Mouse (Mus musculus) heart, postnatal 0 days (tissue): ENCODE measurements around the gene Atl2. TPM values are rescaled to one million over a fixed set of nuclear protein-coding genes. Genes with fewer than 3 reads are reported as not detected.

Source experiments
- ATAC-seq: fragments of 200-750 bp; cut with Nextera tagmentation; 2 replicates; pipeline ENCODE4 v1.8.0; 2017; ENCODE audit warnings: low read depth, moderate number of reproducible peaks, moderate library complexity; ENCODE audit not compliant: insufficient read depth
- DNase-seq: peaks from one replicate; pipeline ENCODE4 v3.0.0-alpha.2; 2016; ENCODE audit warnings: low spot score
- H3K27ac ChIP-seq: fragments of 300-500 bp; sonication (generic); 2 replicates; pipeline ENCODE4 v1.5.1; 2014; ENCODE audit warnings: low read depth, mild to moderate bottlenecking
- H3K27me3 ChIP-seq: fragments of 300-500 bp; sonication (generic); 2 replicates; pipeline ENCODE4 v1.6.1; 2014; ENCODE audit warnings: low read length, mixed read lengths; ENCODE audit not compliant: control insufficient read depth, insufficient read depth
- H3K36me3 ChIP-seq: fragments of 300-500 bp; sonication (generic); replicated peaks from 2 replicates; pipeline ENCODE4 v1.6.1; 2014; ENCODE audit warnings: low read length, mixed read lengths; ENCODE audit not compliant: control insufficient read depth, insufficient read depth
- H3K4me1 ChIP-seq: fragments of 300-500 bp; sonication (generic); 2 replicates; pipeline ENCODE4 v1.6.1; 2014; ENCODE audit warnings: antibody characterized with exemption; ENCODE audit not compliant: control insufficient read depth, insufficient read depth
- H3K4me2 ChIP-seq: fragments of 300-500 bp; sonication (generic); 2 replicates; pipeline ENCODE4 v1.6.1; 2014; ENCODE audit warnings: low read depth, mild to moderate bottlenecking, low read length, moderate library complexity
- H3K4me3 ChIP-seq: fragments of 300-500 bp; sonication (generic); 2 replicates; pipeline ENCODE4 v1.5.1; 2014; ENCODE audit warnings: low read depth, low read length
- H3K9ac ChIP-seq: fragments of 300-500 bp; sonication (generic); replicated peaks from 2 replicates; pipeline ENCODE4 v1.6.1; 2014; ENCODE audit warnings: low read depth, low read length, mixed read lengths
- H3K9me3 ChIP-seq: fragments of 300-500 bp; sonication (generic); replicated peaks from 2 replicates; pipeline ENCODE4 v1.6.1; 2016; ENCODE audit warnings: low read length; ENCODE audit not compliant: control insufficient read depth
- CTCF ChIP-seq: IDR thresholded peaks from 2 replicates; pipeline ENCODE4 v1.5.1; 2016; ENCODE audit warnings: antibody characterized with exemption, control low read depth, low read depth
- EP300 ChIP-seq: IDR thresholded peaks from 2 replicates; pipeline ENCODE4 v1.6.1; 2016; ENCODE audit warnings: antibody characterized with exemption, low read depth
- WGBS: fragments of 180-500 bp; shearing (Covaris S2); extraction: QIAGEN DNeasy Blood & Tissue Kit; methylation state at CpG from one replicate; pipeline ENCODE4 v1.1.7; 2014; 5-methylcytosine and 5-hydroxymethylcytosine counted together
- polyA plus RNA-seq: library from polyadenylated mRNA; unstranded; fragments of >200 nt; fragmentation: Nextera tagmentation; extraction: Ambion mirVana; gene quantifications from 2 replicates; pipeline ENCODE4 v1.2.1, GENCODE M21; 2015
- total RNA-seq: library from RNA; depleted of rRNA; stranded (reverse); fragments of >200 nt; gene quantifications from 2 replicates; pipeline ENCODE4 v1.2.3, GENCODE M21; 2014; ENCODE audit warnings: low replicate concordance

Gene Atl2
- total and polyA plus RNA-seq, 2 experiments from 2014 or later = 11.3 to 20.2 TPM

DNA sequence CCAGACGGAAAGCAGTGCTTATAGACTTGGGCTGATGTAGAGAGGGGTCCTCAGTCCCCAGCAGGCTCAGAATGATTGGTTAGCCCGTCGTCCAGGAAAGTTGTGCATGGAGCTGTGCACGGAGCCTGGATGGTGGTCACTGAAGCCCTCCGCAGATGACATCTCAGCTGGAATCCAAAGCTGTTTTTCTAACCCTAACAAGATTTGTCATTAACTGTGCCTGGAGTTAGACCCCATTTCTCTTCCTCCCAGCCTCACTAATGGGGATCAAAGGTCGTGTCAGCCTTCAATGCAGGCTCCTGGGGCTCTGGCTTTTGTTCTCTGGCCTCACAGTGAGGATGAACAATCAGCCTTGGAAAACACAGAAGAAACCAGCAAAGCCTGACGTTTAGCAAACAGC is 77.9 kb downstream of the Atl2 start:
- no peaks in the 10 kb centered on the region for H3K36me3 ChIP-seq
- no peaks in the 10 kb centered on the region for H3K27me3 ChIP-seq
- ATAC-seq (no peak), DNase-seq (no peak)
- WGBS = 37% methylated on average over 7 of the region's 7 CpGs
- TF ChIP-seq CTCF (no peak), EP300 (no peak)
- H3K4me2 ChIP-seq = no peak overlapping the region
- no peaks in the 10 kb centered on the region for H3K9me3 ChIP-seq
- no peaks in the 10 kb centered on the region for H3K4me1 ChIP-seq
- no peak overlapping the region for H3K27ac ChIP-seq
- H3K9ac ChIP-seq = no peak overlapping the region
- no peak overlapping the region for H3K4me3 ChIP-seq

DNA sequence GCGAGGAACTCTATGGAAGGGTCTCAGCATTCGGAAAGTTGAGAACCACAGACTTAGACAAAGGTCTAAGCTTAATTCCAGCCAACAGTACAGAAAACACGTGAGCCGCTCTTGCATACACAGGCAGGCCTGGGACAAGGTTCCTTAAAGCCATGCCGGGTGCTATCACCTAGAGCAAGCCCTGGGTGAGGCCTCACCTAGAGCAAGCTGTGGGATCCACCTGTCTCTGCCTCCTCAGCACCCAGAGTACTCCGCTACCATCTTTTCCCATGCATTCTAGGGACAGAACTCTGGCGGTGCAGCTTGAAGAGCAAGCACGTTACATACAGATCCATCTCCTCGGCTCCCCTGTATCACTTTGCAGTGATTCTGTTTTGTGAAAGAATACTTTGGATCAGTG is 78.4 kb downstream of the Atl2 start:
- H3K27me3 ChIP-seq = no peaks in the 10 kb centered on the region
- H3K9me3 ChIP-seq = no peaks in the 10 kb centered on the region
- H3K9ac ChIP-seq = no peak overlapping the region
- H3K4me3 ChIP-seq = no peak overlapping the region
- H3K27ac ChIP-seq = no peak overlapping the region
- ATAC-seq (no peak), DNase-seq (no peak)
- no peaks in the 10 kb centered on the region for H3K36me3 ChIP-seq
- 77% methylated on average over 9 of the region's 9 CpGs for WGBS
- TF ChIP-seq CTCF = no peak
- TF ChIP-seq EP300 = no peak
- no peak overlapping the region for H3K4me2 ChIP-seq
- no peaks in the 10 kb centered on the region for H3K4me1 ChIP-seq

DNA sequence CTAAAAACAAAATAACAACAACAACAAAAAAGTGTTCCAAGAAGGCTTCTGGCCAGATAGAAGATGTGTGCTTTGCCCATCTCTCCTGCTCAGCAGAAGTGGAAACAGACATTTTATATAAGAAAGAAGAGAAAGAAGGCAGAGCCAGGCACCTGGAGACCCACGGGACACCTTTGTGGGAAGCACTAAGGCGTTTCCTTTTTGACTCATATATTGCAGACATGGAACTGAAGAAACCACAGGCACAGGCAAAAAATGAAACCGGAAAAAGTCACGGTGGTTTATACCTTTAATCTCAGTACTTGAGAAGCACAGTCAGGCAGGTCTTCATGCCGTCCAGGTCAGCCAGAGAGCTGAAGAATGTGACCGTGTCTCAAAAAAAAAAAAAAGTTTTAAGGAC is 79.0 kb downstream of the Atl2 start:
- no peak overlapping the region for H3K27ac ChIP-seq
- 78% methylated on average over 6 of the region's 6 CpGs for WGBS
- H3K36me3 ChIP-seq = no peaks in the 10 kb centered on the region
- H3K27me3 ChIP-seq = no peaks in the 10 kb centered on the region
- H3K4me3 ChIP-seq = no peak overlapping the region
- ATAC-seq (no peak), DNase-seq (no peak)
- no peak overlapping the region for H3K9ac ChIP-seq
- TF ChIP-seq CTCF (no peak), EP300 (no peak)
- H3K9me3 ChIP-seq = no peaks in the 10 kb centered on the region
- no peak overlapping the region for H3K4me2 ChIP-seq
- no peaks in the 10 kb centered on the region for H3K4me1 ChIP-seq

DNA sequence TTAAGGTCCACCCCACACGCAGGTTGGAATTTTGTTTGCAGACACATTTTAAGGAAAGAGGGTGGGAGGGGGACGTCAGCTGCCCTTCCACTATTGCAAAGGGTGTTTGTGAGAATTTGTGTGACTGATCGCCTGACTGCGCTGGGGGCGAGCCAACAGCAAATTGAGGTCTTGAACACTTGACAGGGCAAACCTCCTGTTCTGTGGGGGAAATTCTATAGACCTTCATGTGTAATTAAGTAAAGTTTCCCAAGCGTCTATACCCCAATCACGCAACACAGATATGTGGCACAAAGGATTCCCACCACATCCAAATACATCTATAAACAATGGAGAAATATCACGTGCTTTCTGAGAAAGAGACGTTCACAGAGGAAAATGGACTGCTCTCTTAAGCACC is 85.5 kb downstream of the Atl2 start:
- TF ChIP-seq CTCF (no peak), EP300 (no peak)
- no peaks in the 10 kb centered on the region for H3K27me3 ChIP-seq
- H3K4me1 ChIP-seq = no peaks in the 10 kb centered on the region
- no peaks in the 10 kb centered on the region for H3K36me3 ChIP-seq
- H3K9ac ChIP-seq = no peak overlapping the region
- no peak overlapping the region for H3K4me3 ChIP-seq
- H3K4me2 ChIP-seq = no peak overlapping the region
- WGBS = 80% methylated on average over 9 of the region's 9 CpGs
- no peaks in the 10 kb centered on the region for H3K9me3 ChIP-seq
- no peak for DNase-seq
- no peak overlapping the region for H3K27ac ChIP-seq
- ATAC-seq = no peak

DNA sequence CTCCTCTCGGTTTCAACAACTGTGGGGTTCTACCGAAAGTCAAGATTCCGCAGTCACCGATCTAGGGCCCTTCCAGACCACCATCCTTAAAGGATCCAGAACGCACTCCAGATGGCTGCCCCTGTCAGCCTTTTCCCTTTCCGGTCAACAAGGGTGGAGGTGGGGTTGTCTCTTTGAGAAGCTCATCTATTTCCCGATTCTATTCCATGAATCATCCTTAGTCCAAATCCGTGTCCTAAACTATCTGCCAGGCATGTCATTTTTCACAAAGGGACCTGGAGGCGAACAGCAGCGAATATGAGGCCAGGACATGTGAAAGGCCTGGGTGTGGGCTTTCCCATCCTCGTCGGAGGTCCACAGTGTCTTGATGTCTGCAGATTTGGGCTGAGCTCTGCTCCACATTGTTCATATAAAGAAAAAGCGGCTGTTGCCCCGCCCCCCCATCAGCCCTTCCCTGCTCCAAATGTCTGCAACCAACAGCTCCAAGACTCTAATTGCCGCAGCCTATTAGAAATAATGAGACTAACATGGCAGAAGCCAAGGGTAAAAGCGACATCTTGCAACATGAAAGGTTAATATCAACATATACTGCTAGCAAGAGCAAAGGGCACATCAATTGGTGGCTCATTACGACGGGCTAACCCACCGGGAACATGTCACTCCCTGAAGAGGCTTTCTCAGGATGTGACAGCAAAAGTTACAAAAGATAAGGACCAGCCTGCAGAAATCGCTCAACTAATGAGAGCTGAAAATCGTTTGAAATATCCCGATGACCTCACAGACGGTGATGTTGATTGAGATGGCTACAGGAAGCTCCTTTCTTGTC is 86.2 kb downstream of the Atl2 start:
- Histone ChIP-seq H3K4me2 (no peak overlapping the region), H3K4me1 (no peaks in the 10 kb centered on the region), H3K9me3 (no peaks in the 10 kb centered on the region), H3K27me3 (no peaks in the 10 kb centered on the region), H3K9ac (no peak overlapping the region), H3K4me3 (no peak overlapping the region), H3K27ac (no peak overlapping the region), H3K36me3 (no peaks in the 10 kb centered on the region)
- 74% methylated on average over 23 of the region's 23 CpGs for WGBS
- TF ChIP-seq EP300 (no peak), CTCF (no peak)
- DNase-seq (no peak), ATAC-seq (no peak)
